Mouse (Mus musculus): Measurements from ENCODE around the gene Tmed6. TPM values are rescaled to one million over a fixed set of nuclear protein-coding genes. Genes with fewer than 3 reads are reported as not detected.

The Tmed6 gene
- polyA plus RNA-seq, 1 experiment: not detected

- H3K4me1 ChIP-seq (ENCODE audit: control insufficient read depth): peaks cover 43% of the 10 kb centered on the region
- no peak for TF ChIP-seq GATA1 (IDR thresholded peaks at IDR 0.05; ENCODE audit: low read length)
- TF ChIP-seq TAL1 (IDR thresholded peaks at IDR 0.05; ENCODE audit: low read length): no peak
These were observed 34.5 kb downstream of the Tmed6 start, which contains the start of gene Vps4a for GRCm38 (mm10) chr8:107030650-107031576. Gene Vps4a (plus strand): TSS chr8:107031222.

GRCm38 (mm10) chr8:107030058-107030457 is 35.4 kb downstream of the Tmed6 start:
- peaks cover 7% of the 10 kb centered on the region for H3K36me3 ChIP-seq (ENCODE audit: control insufficient read depth)

More at GRCm38 (mm10) chr8:107030650-107031576, 34.5 kb downstream of the Tmed6 start, which contains the start of gene Vps4a:
- Histone ChIP-seq H3K36me3 (ENCODE audit: control insufficient read depth) (peaks cover 13% of the 10 kb centered on the region), H3K27me3 (ENCODE audit: control insufficient read depth) (no peaks in the 10 kb centered on the region), H3K4me3 (replicated peaks) (peak within 1 kb of the TSS; percentile 99), H3K9me3 (ENCODE audit: control insufficient read depth, low read length) (no peaks in the 10 kb centered on the region)

GRCm38 (mm10) chr8:107029310-107029709 is 36.1 kb downstream of the Tmed6 start:
- H3K4me3 ChIP-seq (replicated peaks): no peak overlapping the region
- no peaks in the 10 kb centered on the region for H3K27me3 ChIP-seq (ENCODE audit: control insufficient read depth)
- no peaks in the 10 kb centered on the region for H3K9me3 ChIP-seq (ENCODE audit: control insufficient read depth, low read length)
- TF ChIP-seq GATA1 (IDR thresholded peaks at IDR 0.05; ENCODE audit: low read length) (no peak), TAL1 (IDR thresholded peaks at IDR 0.05; ENCODE audit: low read length) (no peak)
- H3K4me1 ChIP-seq (ENCODE audit: control insufficient read depth): peaks cover 38% of the 10 kb centered on the region
- H3K36me3 ChIP-seq (ENCODE audit: control insufficient read depth): peaks cover 5% of the 10 kb centered on the region

More at GRCm38 (mm10) chr8:107030058-107030457, 35.4 kb downstream of the Tmed6 start:
- TF ChIP-seq TAL1 (IDR thresholded peaks at IDR 0.05; ENCODE audit: low read length): no peak
- TF ChIP-seq GATA1 (IDR thresholded peaks at IDR 0.05; ENCODE audit: low read length): no peak
- Histone ChIP-seq H3K9me3 (ENCODE audit: control insufficient read depth, low read length) (no peaks in the 10 kb centered on the region), H3K27me3 (ENCODE audit: control insufficient read depth) (no peaks in the 10 kb centered on the region), H3K4me1 (ENCODE audit: control insufficient read depth) (peaks cover 40% of the 10 kb centered on the region), H3K4me3 (replicated peaks) (no peak overlapping the region)

DNA sequence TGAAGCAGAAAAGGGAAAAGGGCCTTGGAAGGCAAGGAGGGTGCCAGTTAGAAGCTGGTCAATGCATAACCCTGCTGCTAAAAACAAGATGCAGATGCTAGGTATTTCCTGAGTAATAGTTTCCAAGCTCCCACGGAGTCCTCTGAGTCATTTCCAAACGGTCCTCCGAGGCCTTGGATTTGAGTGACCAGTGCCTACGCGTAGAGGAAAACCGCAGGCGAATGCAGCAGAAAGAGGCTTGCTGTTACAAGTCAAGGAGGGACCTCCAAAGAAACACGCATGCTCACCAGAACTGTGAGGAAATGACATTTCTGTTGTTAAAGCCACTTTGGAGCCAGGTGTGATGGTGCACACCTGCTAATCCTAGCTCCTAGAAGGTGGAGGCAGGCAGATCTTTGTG is 42.0 kb downstream of the Tmed6 start:
- peaks cover 5% of the 10 kb centered on the region; the same call in 1 of the 2 replicates for H3K27me3 ChIP-seq (ENCODE audit: control insufficient read depth)
- no peaks in the 10 kb centered on the region for H3K9me3 ChIP-seq (ENCODE audit: control insufficient read depth, low read length)
- H3K4me1 ChIP-seq (ENCODE audit: control insufficient read depth): peaks cover under 1% of the 10 kb centered on the region
- no peak overlapping the region for H3K4me3 ChIP-seq (replicated peaks)
- TF ChIP-seq TAL1 (IDR thresholded peaks at IDR 0.05; ENCODE audit: low read length): no peak
- no peak for TF ChIP-seq GATA1 (IDR thresholded peaks at IDR 0.05; ENCODE audit: low read length)
- H3K36me3 ChIP-seq (ENCODE audit: control insufficient read depth): no peaks in the 10 kb centered on the region

DNA sequence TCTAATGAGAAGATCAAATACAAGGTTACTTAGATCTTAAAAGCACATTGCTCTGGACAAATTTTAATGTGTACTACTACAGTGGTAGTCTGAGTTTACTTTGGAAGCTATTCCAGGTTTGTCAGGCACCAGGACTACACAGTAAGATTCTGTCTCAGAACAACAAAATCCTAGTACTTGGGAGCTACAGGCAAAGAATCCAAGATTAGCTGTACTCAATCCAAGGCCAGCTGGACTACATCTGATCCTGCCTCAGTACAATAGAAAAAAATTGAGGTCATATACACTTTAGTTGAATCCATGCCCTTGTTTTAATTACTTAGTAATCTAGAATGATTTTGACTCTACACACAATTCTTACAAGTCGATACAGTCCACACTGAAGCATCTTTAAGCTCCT is 50.5 kb downstream of the Tmed6 start:
- Histone ChIP-seq H3K9me3 (ENCODE audit: control insufficient read depth, low read length) (no peaks in the 10 kb centered on the region), H3K36me3 (ENCODE audit: control insufficient read depth) (no peaks in the 10 kb centered on the region), H3K4me3 (replicated peaks) (no peak overlapping the region), H3K4me1 (ENCODE audit: control insufficient read depth) (no peaks in the 10 kb centered on the region), H3K27me3 (ENCODE audit: control insufficient read depth) (peaks cover 5% of the 10 kb centered on the region)
- TF ChIP-seq TAL1 (IDR thresholded peaks at IDR 0.05; ENCODE audit: low read length): no peak
- no peak for TF ChIP-seq GATA1 (IDR thresholded peaks at IDR 0.05; ENCODE audit: low read length)

DNA sequence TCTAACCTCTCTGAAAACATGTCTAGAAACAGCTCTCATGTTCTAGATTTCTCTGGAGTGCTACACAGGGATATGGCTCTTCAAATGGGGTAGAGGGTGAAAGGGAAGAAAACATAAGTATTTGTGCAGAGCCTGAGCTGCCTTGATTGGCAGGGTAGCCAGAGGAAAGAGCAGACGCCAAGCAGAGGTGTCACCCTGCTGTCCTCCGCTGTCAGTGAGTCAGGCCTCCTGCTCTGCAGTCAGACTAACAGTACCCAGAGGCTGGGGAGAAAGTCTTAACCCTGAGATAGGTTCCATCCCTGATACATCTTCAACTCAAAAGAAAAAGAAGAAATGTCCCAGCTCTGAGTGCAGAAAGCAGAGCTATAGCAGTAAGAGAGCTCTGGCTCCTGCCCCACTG is 52.8 kb downstream of the Tmed6 start:
- H3K36me3 ChIP-seq (ENCODE audit: control insufficient read depth): no peaks in the 10 kb centered on the region
- H3K9me3 ChIP-seq (ENCODE audit: control insufficient read depth, low read length): no peaks in the 10 kb centered on the region
- H3K4me3 ChIP-seq (replicated peaks): no peak overlapping the region
- TF ChIP-seq TAL1 (IDR thresholded peaks at IDR 0.05; ENCODE audit: low read length): no peak
- TF ChIP-seq GATA1 (IDR thresholded peaks at IDR 0.05; ENCODE audit: low read length): no peak
- no peaks in the 10 kb centered on the region; the same call in 1 of the 2 replicates for H3K27me3 ChIP-seq (ENCODE audit: control insufficient read depth)
- H3K4me1 ChIP-seq (ENCODE audit: control insufficient read depth): no peaks in the 10 kb centered on the region

Other genes starting within 250 kb of the Tmed6 start
- not detected in 2 replicates for gene Has3, start 195.4 kb downstream of the Tmed6 start, polyA plus RNA-seq (2012)
- gene Utp4, start 172.0 kb downstream of the Tmed6 start, polyA plus RNA-seq (2012): 0.25 and 0.27 TPM in 2 replicates
- 0.01 and 0.08 TPM in 2 replicates for gene Sntb2, start 129.9 kb downstream of the Tmed6 start, polyA plus RNA-seq (2012)
- 0.99 and 1.4 TPM in 2 replicates for gene Vps4a, start 34.4 kb downstream of the Tmed6 start, polyA plus RNA-seq (2012)
- 0.12 and 0.14 TPM in 2 replicates for gene Pdf, start 17.0 kb downstream of the Tmed6 start, polyA plus RNA-seq (2012)
- 1.3 and 1.7 TPM in 2 replicates for gene Cog8, start 9.0 kb downstream of the Tmed6 start, polyA plus RNA-seq (2012)
- gene Nip7, start 8.8 kb downstream of the Tmed6 start, polyA plus RNA-seq (2012): 0.21 and 0.30 TPM in 2 replicates
- gene Terf2, start 30.9 kb upstream of the Tmed6 start, polyA plus RNA-seq (2012): 1.4 and 1.8 TPM in 2 replicates
- 0.42 and 0.57 TPM in 2 replicates for gene Cyb5b, start 85.0 kb upstream of the Tmed6 start, polyA plus RNA-seq (2012)
- gene Nfat5, start 227.8 kb upstream of the Tmed6 start, polyA plus RNA-seq (2012): 0.04 TPM in 2 replicates